Mouse (Mus musculus) lung, embryonic 14.5 days (tissue): ENCODE results near the gene Tox2. TPM values are rescaled to one million over a fixed set of nuclear protein-coding genes. Genes with fewer than 3 reads are reported as not detected.

Experiments used
- ATAC-seq: fragments of 200-750 bp; cut with Nextera tagmentation; 2 replicates; pipeline ENCODE4 v1.8.0; 2017; ENCODE audit warnings: mild to moderate bottlenecking, moderate TSS enrichment, moderate library complexity; ENCODE audit not compliant: insufficient read depth
- DNase-seq: peaks from one replicate; pipeline ENCODE4 v3.0.0-alpha.2; 2015
- H3K27ac ChIP-seq: fragments of 300-500 bp; sonication (generic); 2 replicates; pipeline ENCODE4 v1.5.1; 2014; ENCODE audit warnings: low read depth, mild to moderate bottlenecking, moderate library complexity
- H3K27me3 ChIP-seq: fragments of 300-500 bp; sonication (generic); 2 replicates; pipeline ENCODE4 v1.6.1; 2014; ENCODE audit warnings: low read length, control low read depth; ENCODE audit not compliant: insufficient read depth
- H3K36me3 ChIP-seq: fragments of 300-500 bp; sonication (generic); 2 replicates; pipeline ENCODE4 v1.6.1; 2014; ENCODE audit warnings: control low read depth; ENCODE audit not compliant: insufficient read depth
- H3K4me1 ChIP-seq: fragments of 300-500 bp; sonication (generic); 2 replicates; pipeline ENCODE4 v1.6.1; 2014; ENCODE audit warnings: antibody characterized with exemption, control low read depth; ENCODE audit not compliant: insufficient read depth
- H3K4me2 ChIP-seq: fragments of 300-500 bp; sonication (generic); 2 replicates; pipeline ENCODE4 v1.6.1; 2014; ENCODE audit warnings: mild to moderate bottlenecking
- H3K4me3 ChIP-seq: fragments of 300-500 bp; sonication (generic); 2 replicates; pipeline ENCODE4 v1.5.1; 2014; ENCODE audit warnings: low read depth, low read length
- H3K9ac ChIP-seq: fragments of 300-500 bp; sonication (generic); 2 replicates; pipeline ENCODE4 v1.6.1; 2014
- H3K9me3 ChIP-seq: fragments of 300-500 bp; sonication (generic); 2 replicates; pipeline ENCODE4 v1.6.1; 2016; ENCODE audit warnings: low read depth, low read length, control low read depth
- CTCF ChIP-seq: IDR thresholded peaks from 2 replicates; pipeline ENCODE4 v1.5.1; 2016; ENCODE audit warnings: antibody characterized with exemption, low read depth
- WGBS: fragments of 180-500 bp; shearing (Covaris S2); extraction: QIAGEN DNeasy Blood & Tissue Kit; methylation state at CpG from one replicate; pipeline ENCODE4 v1.1.7; 2014; 5-methylcytosine and 5-hydroxymethylcytosine counted together
- polyA plus RNA-seq: library from polyadenylated mRNA; unstranded; fragments of >200 nt; fragmentation: Nextera tagmentation; extraction: Ambion mirVana; gene quantifications from 2 replicates; pipeline ENCODE4 v1.2.1, GENCODE M21; 2014

Tox2 gene
- polyA plus RNA-seq, 1 experiment from 2014 or later, result 4.3 TPM

DNA sequence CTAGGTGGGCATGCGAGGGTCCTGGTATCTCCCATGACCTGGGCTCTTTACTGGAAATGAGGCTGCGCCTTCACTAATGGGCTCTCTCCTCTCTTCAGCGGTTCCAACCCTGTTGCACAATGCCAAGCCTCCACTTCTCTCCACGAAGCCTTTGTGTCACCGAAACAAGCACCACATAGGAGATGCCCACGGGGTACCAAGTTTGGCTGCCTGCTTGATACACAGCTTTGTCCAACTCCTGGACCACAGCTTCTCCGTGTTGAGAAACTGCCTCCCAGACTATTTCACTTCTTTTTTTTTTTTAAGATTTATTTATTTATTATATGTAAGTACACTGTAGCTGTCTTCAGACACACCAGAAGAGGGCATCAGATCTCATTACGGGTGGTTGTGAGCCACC lies 27.1 kb upstream of the Tox2 start:
- H3K4me2 ChIP-seq, result no peak overlapping the region
- H3K36me3 ChIP-seq, result no peaks in the 10 kb centered on the region
- no peak for TF ChIP-seq CTCF
- H3K4me1 ChIP-seq, result no peaks in the 10 kb centered on the region
- H3K4me3 ChIP-seq, result no peak overlapping the region
- H3K27me3 ChIP-seq, result no peaks in the 10 kb centered on the region
- ATAC-seq (no peak), DNase-seq (no peak)
- no peak overlapping the region for H3K27ac ChIP-seq
- H3K9ac ChIP-seq, result no peak overlapping the region
- H3K9me3 ChIP-seq, result no peaks in the 10 kb centered on the region
- WGBS, result 84% methylated on average over 7 of the region's 8 CpGs

DNA sequence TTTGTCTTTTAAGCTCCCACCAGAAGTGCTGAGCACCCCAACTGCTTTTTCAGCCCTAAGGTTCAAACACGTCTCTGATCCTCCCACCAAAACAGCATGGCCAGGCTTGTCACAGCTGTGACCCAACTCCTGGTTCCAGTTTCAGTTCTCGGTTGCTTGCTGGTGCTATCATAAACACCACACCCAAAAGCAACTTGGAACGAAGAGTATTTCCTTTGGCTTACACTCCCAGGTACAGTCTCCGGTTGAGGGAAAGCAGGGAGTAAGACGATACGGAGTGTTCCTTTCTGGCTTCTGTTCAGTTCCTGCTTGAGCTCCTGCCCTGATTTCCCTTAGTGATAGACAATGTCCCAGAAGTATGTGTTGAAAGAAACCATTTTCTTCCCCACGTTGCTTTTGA lies 26.4 kb upstream of the Tox2 start:
- 55% methylated on average over 7 of the region's 7 CpGs for WGBS
- no peak overlapping the region for H3K4me2 ChIP-seq
- H3K27me3 ChIP-seq, result no peaks in the 10 kb centered on the region
- H3K4me1 ChIP-seq, result no peaks in the 10 kb centered on the region
- H3K4me3 ChIP-seq, result no peak overlapping the region
- ATAC-seq (no peak), DNase-seq (no peak)
- H3K36me3 ChIP-seq, result no peaks in the 10 kb centered on the region
- H3K27ac ChIP-seq, result no peak overlapping the region
- no peak for TF ChIP-seq CTCF
- no peaks in the 10 kb centered on the region for H3K9me3 ChIP-seq
- no peak overlapping the region for H3K9ac ChIP-seq

DNA sequence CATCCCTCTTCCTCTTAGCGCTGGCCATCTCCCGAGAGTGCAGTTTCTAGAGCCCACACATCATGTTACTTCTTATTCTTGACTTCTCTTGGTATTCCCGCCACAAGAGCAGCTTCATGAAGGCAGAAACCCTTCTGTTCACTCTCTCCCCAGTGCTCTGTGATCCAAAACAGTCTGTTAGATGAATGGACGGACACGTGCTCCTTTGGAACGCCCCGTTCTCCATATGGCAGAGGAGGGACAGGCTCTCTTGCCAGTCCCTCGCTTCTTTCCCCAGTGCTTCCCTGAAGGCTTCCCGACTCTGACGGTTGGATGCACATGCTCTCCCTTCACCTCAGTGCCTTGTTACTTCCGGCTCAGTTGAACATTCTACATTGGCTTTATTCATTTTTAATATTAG lies 15.4 kb upstream of the Tox2 start:
- Histone ChIP-seq H3K27me3 (no peaks in the 10 kb centered on the region), H3K36me3 (no peaks in the 10 kb centered on the region), H3K4me1 (peaks cover 4% of the 10 kb centered on the region), H3K4me3 (no peak overlapping the region), H3K9me3 (no peaks in the 10 kb centered on the region), H3K9ac (no peak overlapping the region), H3K4me2 (no peak overlapping the region), H3K27ac (no peak overlapping the region)
- ATAC-seq, result no peak
- WGBS, result 74% methylated on average over 11 of the region's 11 CpGs
- no peak for DNase-seq
- TF ChIP-seq CTCF, result no peak

DNA sequence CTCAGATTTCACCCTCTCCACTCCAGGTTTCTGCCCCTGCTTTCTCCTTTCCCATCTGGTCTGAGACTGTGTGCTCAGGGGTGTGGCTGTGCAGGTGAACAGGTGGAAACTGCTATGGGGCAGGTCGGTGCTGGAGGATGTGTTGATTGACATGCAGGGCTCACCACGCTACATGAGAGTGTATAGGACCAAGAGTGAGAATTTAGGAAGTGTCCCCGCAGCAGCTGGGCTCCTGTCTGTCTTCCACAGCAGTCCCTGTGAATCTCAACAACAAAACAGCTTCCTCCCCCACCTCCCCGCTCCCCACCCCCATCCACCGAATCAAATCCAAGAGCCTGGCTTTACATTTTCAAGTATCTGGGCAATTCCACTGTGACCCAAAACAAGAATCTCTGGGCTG lies 13.3 kb upstream of the Tox2 start:
- no peak for TF ChIP-seq CTCF
- Histone ChIP-seq H3K27me3 (no peaks in the 10 kb centered on the region), H3K36me3 (no peaks in the 10 kb centered on the region), H3K4me2 (peak overlapping the region; percentile 11; the same call in 1 of the 2 replicates), H3K9ac (no peak overlapping the region), H3K4me3 (no peak overlapping the region), H3K4me1 (peaks cover 12% of the 10 kb centered on the region), H3K9me3 (no peaks in the 10 kb centered on the region), H3K27ac (peak overlapping the region; percentile 61)
- ATAC-seq (peak; percentile 83), DNase-seq (peak; percentile 26)
- 19% methylated on average over 5 of the region's 5 CpGs for WGBS

DNA sequence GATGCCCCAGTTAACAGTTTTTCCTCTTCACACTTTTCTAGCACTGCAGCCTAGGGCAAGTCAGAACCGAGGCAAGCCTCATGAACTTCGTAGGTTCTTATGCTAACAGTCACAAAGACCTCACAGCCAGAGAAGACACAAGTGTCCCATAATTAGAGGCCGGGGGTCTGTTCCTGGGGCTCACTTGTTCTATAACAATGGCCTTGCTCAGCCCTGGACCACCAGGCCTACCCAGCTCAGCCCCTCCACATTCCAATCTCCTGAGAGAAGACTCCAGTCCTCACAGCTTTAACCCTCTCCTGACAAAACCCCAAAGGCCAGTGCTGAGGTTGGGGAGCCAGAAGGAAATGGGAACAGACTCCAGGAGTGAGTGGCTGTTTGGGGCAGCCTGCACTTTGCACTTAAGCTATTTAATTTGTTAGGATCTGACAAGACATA lies 12.9 kb upstream of the Tox2 start:
- no peak overlapping the region for H3K9ac ChIP-seq
- no peak for TF ChIP-seq CTCF
- ATAC-seq, result peak; percentile 79
- no peak overlapping the region for H3K4me2 ChIP-seq
- 11% methylated on average over 3 of the region's 3 CpGs for WGBS
- H3K27ac ChIP-seq, result peak overlapping the region; percentile 61
- H3K27me3 ChIP-seq, result no peaks in the 10 kb centered on the region
- no peaks in the 10 kb centered on the region for H3K9me3 ChIP-seq
- peaks cover 12% of the 10 kb centered on the region for H3K4me1 ChIP-seq
- no peak overlapping the region for H3K4me3 ChIP-seq
- peak; percentile 37 for DNase-seq
- no peaks in the 10 kb centered on the region for H3K36me3 ChIP-seq

DNA sequence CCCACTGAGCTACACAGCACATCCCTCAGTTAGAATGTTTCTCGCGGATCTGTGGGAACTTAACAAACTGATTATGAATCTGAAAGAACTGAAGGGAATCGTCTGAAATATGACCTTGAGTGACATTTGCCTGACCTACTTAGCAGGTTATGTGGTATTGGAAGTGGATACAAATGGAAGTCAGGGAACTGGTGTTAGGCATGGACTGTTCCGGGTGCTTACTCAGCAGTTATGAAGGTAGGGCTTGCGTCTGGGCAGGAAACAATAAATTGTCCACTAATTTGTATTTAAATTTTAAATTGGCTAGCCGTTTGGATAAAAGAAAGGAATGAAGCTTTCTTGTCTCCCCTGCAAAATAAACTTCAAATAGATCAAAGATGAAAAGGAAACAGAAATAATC lies 10.4 kb upstream of the Tox2 start:
- DNase-seq, result no peak
- ATAC-seq, result no peak
- H3K9ac ChIP-seq, result no peak overlapping the region
- no peaks in the 10 kb centered on the region for H3K27me3 ChIP-seq
- H3K27ac ChIP-seq, result no peak overlapping the region
- H3K4me3 ChIP-seq, result no peak overlapping the region
- H3K4me2 ChIP-seq, result no peak overlapping the region
- H3K36me3 ChIP-seq, result no peaks in the 10 kb centered on the region
- no peaks in the 10 kb centered on the region for H3K9me3 ChIP-seq
- peaks cover 12% of the 10 kb centered on the region for H3K4me1 ChIP-seq
- TF ChIP-seq CTCF, result no peak
- WGBS, result 73% methylated on average over 6 of the region's 6 CpGs

DNA sequence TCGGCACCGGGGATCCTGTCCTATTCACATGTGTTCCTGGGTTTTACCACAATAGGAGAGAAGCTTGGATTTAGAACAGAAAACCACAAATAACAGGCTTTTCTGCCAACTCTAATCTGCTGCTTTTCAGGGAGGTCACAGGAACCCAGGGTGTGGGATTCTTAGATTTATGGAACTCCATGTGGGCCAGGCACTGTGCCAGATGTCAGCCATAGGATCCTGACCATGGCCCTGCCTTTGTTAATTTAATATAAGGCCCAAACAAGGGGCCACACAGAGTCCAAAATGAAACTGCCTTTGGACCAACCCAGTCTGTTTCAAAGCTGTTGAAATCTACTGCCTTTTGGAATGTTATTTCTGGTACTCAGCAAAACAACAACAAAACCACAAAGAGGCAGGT lies 8.9 kb upstream of the Tox2 start:
- Histone ChIP-seq H3K9me3 (no peaks in the 10 kb centered on the region), H3K9ac (no peak overlapping the region), H3K27me3 (no peaks in the 10 kb centered on the region), H3K4me3 (no peak overlapping the region), H3K36me3 (no peaks in the 10 kb centered on the region), H3K4me1 (peaks cover 12% of the 10 kb centered on the region), H3K27ac (no peak overlapping the region), H3K4me2 (no peak overlapping the region)
- no peak for TF ChIP-seq CTCF
- ATAC-seq, result no peak
- 75% methylated on average over 2 of the region's 2 CpGs for WGBS
- DNase-seq, result no peak

DNA sequence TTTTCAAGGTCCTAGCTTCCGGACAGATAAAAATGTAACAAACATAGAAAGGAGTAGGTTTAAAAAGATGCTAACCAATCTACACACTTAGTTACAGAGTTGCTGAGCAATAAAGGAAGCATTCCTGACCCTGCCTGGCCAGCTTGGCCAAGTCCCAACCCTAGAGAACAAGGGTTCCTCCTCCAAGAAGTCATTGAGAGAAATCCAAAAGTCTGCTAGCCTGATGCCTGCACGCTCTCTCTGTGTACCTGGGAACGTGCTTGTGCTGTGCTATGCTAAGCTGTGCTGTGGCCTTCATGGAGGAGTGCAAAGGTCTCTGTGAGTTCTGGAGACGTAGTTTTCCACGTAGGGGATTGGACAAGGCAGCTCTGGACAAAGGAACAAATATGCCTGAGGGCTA lies 8.4 kb upstream of the Tox2 start:
- WGBS, result 68% methylated on average over 5 of the region's 5 CpGs
- Histone ChIP-seq H3K9ac (no peak overlapping the region), H3K9me3 (no peaks in the 10 kb centered on the region), H3K27me3 (no peaks in the 10 kb centered on the region), H3K4me2 (no peak overlapping the region), H3K4me1 (peaks cover 12% of the 10 kb centered on the region), H3K36me3 (no peaks in the 10 kb centered on the region), H3K4me3 (no peak overlapping the region), H3K27ac (0 out of 2 replicates have a peak overlapping the region, but pooled peaks have one; percentile 36)
- DNase-seq, result peak; percentile 48
- no peak for ATAC-seq
- TF ChIP-seq CTCF, result no peak
